Mouse (Mus musculus): ENCODE results near the gene Mapk8ip1.

The Mapk8ip1 gene

DNA sequence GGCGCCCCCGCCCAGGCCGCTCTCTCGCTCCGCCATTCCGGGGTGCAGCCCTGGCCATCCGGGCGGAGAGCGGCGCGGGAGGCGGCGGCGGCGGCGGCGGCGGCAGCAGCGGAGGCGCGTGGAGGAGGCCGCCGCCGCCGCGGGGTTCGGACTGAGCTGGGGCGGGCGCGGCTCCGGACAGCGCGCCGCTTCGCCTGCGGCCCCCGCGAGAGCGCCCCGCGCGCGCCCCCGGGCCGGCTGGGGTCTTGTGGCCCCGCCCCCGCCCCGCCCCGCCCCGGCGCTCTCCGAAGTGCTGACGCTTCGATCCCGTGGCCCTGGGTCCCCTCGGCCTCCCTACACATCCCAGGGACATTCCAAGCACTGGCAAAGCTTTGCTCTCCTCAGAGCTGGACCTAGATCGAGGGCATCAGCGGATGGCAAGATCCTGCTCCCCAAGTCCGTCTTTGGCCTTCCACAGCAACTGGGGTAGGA, at the start of gene Mapk8ip1:
Mapk8ip1 (minus strand) TSS at position 173 of the 471 bp plus-strand sequence.
- peak; percentile 46 for DNase-seq (ENCODE audit: low read depth, low spot score)

DNA sequence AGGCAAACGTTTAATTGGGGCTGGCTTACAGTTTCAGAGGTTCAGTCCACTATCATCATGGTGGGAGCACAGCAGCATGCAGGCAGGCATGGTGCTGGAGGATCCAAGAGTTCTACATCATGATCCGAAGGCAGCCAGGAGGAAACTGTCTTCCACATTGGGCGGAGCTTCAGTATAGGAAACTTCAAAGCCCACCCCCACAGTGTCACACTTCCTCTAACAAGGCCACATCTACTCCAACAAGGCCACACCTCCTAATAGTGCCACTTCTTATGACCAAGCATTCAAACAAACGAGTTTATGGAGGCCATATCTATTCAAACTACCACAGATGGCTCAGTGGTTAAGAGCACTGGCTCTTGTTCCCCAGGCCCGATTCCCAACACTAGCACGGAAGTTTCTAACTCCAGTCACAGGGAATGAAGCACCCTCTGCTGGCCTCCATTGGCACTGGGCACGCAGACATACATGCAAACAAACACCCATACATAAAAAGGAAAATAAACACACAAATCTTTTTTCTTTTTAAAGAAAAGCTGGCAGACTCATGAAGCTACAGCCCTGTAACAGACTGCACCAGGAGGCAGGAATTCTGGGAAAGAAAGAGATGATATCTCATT, 46.2 kb upstream of the Mapk8ip1 start:
- DNase-seq (ENCODE audit: low read depth, low spot score), result no peak

DNA sequence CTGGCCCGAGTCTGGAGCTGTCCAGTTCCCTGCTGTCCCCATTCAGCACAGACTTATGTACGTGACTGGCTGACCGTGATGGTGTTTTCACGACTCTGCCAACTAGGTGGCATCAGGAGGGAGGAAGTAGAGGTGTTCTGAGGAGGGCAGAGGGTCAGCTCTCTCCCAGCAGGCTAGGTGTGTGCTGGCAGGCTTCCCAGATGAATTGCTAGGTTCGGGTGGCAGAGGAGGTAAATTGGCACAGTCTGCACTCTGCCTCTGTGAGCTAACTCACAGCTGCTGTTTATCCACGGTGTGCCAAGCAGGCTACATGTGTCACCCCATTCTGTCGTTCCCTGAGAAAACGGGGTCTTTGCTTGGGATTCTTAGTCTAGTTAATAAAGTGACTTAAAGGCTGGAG, 45.6 kb upstream of the Mapk8ip1 start:
- no peak for DNase-seq (ENCODE audit: low read depth, low spot score)

DNA sequence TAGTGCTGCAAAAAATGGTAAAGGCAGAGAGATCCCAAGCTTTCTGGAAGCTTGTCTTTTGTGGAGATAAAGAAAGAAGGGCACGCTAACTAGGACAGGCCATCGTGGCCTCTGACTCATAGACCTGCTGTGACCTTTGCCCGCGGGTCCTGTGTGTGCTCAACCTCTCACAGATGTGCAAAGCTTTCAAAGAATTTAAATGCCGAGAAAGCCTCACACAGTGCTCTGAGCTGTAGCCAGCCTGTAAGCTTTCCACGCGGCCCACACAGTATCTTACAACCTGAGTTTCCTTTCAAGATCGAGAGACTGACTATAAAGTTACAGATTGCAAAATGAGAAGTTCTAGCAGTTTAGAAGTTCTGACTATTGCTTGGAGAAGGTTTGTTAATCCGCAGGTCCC, 44.8 kb upstream of the Mapk8ip1 start:
- no peak for DNase-seq (ENCODE audit: low read depth, low spot score)

DNA sequence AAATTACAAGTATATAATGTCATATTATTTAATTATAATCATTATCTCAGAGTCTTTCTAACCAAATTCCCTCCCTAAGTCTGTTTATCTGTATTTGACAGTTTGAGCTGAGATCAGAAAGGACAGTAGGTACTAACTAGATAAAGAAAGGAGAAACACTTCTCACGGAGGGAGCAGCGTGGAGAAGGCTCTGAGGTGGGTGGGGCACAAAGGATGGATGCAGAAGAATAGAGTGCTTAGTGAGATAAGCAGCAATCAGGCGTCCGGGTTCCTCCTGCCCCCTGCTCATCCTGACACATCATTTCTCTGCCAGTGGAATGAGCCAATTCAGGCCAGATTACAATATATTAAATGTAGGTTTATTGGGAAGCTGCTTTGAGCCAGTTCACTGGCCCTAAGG, 43.3 kb upstream of the Mapk8ip1 start:
- DNase-seq (ENCODE audit: low read depth, low spot score), result no peak

DNA sequence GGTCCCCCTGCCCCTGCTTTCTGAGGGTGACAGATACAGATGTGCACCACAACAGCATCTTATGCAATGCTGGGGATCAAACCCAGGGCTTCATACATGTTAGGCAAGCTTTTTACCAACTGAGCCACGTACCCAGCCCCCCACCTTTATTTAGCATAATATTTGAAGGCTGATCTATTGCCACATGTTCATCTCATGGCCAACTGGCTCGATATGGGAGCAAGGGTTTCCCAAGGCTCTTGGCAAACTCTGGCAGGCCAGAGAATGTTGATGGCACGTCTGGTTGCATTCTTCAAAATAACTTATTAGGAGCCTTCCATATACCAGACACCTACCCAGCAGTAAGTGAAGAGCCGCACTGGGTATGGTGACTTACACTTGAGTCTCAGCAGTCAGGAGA, 42.2 kb upstream of the Mapk8ip1 start:
- no peak for DNase-seq (ENCODE audit: low read depth, low spot score)

DNA sequence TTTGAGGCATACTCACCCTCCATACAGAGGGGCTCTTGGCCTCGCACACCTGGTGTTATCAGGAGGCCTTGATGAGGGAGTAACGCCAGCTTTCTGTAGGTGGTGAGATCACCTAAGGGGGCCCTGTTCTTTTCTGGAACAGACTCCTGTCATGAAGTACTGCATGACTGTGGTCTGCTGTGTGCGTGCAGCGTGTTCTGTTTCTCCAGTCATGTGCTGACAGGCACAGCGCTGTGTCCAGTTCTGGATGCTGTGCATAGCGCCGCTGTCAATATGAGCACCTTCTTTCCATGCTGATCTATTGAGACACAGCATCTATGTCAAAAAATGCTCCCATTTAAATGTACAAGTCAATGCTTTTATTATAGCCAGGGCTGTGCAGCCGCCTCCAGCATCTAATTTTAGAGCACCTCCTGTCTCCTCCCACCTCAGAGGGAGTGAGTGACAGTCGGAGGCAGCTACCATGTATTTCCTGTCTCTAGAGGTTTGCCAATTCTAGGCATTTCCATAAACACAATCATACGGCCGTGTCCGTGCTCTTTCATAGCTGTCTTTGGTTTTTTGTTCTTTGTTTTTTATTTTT, 41.4 kb upstream of the Mapk8ip1 start:
- DNase-seq (ENCODE audit: low read depth, low spot score), result no peak

DNA sequence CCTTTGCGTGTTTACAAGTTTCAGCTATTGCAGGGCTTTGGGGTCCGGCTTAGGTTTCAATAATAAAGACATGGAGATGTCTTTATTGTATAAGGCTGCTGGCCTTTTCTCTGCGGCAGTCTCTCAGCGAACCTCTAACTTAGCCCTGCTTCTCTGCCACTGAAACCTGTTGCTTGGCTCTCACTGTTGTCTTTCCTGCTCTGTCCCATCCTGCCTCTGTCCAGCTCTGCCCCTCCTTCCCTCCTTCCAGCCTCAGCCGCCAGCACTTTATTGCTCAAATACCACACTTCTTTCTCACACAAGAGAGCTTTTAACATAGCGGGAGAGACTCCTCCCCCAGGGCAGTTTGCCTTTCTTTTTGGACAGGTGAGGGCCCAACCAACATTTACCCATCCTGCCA, 39.4 kb upstream of the Mapk8ip1 start:
- DNase-seq (ENCODE audit: low read depth, low spot score), result no peak

DNA sequence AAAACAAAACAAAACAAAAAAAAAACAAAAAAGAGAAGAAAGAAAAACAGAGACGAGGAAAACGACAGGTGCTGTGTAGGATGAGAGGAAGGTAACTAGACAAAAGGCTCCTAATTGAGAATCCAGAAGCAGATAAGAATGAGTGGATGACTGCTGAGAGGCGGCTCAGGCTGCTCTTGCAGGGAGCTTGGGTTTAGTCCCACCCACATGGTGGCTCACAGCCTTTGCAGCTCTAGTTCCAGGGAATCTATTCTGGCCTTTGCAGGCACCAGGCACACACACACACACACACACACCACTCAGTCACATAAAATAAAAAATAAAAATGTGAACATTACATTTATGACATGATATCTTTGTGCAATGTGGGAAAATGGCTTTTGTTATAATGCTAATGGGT, 37.5 kb upstream of the Mapk8ip1 start:
- DNase-seq (ENCODE audit: low read depth, low spot score), result no peak

DNA sequence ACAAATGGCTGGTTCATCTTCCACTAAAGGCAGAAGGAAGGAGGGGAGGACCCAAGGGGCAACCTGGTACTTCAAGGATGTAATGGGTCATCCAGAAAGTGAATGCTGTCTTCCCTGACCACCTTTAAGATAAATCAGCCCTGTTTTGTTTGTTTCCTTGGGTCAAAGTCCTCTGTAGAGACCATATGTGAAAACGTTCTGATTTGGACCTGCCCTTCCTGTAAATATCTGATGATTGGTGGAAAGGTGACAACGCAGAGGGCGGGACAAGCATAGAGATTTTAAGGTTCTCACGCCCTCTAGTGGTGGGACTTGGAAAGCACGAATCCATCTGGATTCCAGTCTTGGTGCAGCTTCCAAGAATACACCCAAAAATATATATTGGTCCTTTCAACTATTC, 36.8 kb upstream of the Mapk8ip1 start:
- peak; percentile 90 for DNase-seq (ENCODE audit: low read depth, low spot score)

DNA sequence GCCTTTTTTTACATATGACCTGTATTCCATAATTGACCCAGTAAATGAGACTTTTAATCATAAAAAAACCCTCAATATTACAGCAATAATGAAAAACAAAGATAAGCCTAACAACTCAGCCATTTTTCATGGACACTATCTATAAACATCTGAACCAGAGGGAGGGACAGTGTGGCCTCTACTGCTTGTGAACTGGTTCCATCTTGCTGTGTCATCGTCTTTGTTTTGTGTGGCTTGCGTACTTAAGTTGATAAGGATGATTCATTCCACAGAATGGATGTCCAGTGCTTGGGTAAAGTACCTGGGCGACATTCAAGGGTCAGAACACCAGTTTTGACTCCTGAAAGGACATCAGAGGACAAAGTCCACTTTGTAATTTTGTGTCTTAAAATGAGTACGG, 36.3 kb upstream of the Mapk8ip1 start:
- no peak for DNase-seq (ENCODE audit: low read depth, low spot score)

DNA sequence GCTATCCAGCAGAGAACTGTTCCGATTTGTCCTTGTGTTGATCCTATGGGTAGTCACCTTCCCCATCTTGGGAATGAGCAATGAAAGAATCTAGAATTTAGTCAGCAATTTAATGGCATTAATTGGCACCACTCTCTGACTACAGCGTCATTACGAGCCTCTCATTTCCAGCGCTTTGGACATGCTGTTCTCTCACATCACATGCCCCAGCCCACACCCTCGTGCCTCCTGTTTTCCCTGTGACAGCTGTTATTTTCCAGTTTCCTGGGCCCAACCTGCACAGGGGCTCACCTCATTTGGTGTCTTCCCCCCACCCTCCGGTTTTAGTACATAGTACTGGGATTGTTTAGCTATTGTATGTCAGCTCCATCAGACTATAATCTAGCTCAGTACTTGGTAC, 34.0 kb upstream of the Mapk8ip1 start:
- no peak for DNase-seq (ENCODE audit: low read depth, low spot score)

DNA sequence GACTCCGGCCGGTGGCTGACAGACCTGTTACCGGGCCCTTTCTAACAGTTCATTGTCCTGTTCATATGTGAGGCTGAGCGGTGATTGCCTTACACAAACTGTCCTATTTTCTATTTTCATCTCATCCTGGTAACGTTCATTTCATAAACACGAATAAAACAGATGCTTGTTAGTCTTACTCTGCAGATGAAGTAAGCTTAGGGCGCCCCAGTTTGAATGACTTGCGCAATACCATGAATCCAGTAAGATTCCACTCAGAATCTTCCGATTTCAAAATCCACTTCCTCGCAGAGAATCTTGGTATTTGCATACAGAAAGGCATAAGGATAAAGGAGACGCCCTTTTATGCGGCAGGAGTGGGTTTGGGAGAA, 33.3 kb upstream of the Mapk8ip1 start:
- DNase-seq (ENCODE audit: low read depth, low spot score), result no peak

DNA sequence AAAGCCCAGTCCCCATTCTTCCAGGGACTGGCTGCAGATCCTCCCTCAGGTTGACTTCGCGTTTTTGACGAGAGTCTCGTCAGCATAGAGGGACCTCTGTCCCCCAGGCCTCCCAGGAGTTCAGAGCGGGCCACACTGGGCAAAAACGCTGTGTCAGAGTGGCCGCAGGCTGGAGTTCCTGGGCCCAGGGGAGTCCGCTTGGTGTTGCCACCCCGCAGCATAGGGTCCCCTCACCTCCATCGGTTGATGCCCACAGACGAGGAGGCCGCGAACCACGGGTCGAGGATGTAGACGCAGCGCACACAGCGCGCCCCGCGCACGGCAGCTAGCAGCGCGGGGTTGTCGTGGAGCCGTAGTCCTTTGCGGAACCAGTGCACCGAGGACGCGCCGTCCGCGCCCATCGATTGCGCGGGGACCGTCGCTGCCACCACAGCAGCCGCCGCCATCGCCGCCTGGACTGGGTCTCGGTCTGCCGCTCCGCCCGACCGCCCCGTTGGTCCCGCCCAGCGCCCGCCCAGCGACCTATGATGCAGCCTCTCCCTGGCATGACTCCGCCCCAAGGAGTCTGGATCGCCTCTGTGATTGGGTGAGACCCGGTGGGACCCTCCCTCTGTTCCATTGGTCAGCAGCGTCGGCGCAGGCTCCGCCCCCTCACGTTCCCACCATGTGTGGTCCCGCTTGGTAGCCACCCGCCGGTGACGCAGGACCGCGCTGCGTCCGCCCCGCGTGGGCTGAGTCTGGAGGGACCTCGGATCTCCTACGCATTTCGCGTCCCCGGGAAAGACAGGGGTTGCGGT, 32.7 kb upstream of the Mapk8ip1 start, which contains the start of gene Cry2:
Cry2 (minus strand) TSS at position 466 of the 797 bp plus-strand sequence.
- DNase-seq (ENCODE audit: low read depth, low spot score), result peak; percentile 99

DNA sequence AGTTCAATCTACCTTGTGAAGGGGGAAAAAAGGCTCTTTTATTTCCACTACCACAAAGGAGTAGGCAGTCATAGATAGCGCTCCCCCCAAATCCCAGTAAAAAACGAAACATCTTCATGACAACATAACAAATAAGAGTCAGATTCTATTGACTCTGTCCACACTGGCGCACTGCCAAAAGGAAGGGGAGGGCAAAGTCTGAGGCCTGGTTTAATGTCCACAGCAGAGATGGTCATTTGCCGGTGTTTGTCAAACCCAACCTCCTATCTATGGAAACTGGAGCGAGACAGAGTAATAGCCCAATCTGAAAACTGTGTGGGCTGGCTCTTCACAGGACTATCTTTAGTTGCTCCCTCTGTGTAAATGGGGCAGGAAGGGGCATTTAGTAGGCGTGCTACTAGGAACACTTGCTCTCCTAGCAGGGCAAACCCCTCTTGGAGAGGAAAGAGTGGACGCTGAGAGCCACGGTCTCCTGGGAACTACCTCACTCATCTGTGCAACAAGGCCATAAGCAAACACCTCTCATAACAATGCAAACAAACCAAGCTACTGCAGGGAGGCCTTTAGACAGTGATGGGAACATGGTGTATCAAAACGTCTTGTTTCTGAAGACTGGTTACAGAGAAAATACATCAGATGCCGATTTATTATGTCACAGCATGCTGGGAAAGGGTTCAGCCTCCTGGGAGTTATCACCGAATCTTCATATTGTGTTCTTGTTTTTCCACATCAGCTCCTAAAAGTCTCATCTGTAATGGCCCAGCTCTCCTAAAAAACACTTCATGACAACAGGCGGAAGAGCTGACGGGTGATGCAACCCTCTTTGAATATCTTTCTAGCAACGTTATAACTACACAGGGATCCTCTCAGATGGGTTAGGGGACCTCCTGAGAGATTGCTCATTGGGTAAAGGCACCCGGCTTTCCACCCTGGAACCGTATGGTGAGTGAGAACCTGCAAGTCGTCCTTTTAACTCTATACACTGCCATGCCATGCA, 31.5 kb upstream of the Mapk8ip1 start:
- no peak for DNase-seq (ENCODE audit: low read depth, low spot score)

DNA sequence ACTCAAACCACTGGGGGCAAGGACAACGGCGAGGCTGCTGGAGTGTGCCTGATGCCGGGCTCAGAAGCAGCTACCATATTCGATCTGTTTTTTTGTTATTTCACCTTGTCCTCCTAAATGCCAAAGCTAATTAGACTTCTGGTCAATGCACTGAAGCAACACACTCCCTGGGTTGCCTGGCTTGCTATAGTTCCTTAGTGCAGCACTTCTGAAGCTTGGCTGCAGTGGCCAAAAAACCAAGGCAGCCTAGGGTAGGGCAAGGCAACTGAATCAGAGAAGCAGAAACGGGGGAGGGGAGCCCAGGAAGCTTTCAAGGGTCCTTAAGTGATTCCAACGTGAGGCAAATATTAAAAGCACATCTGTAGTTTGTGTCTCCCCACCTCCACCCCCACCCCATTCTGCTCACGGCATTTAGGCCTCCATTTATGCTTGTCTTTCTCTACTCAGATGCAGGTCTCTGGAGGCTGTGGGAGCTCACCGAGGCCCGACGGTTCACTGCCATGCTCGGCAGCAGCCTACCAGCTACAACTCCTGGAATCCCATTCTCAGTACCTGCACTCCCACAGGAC, 30.6 kb upstream of the Mapk8ip1 start:
- no peak for DNase-seq (ENCODE audit: low read depth, low spot score)

DNA sequence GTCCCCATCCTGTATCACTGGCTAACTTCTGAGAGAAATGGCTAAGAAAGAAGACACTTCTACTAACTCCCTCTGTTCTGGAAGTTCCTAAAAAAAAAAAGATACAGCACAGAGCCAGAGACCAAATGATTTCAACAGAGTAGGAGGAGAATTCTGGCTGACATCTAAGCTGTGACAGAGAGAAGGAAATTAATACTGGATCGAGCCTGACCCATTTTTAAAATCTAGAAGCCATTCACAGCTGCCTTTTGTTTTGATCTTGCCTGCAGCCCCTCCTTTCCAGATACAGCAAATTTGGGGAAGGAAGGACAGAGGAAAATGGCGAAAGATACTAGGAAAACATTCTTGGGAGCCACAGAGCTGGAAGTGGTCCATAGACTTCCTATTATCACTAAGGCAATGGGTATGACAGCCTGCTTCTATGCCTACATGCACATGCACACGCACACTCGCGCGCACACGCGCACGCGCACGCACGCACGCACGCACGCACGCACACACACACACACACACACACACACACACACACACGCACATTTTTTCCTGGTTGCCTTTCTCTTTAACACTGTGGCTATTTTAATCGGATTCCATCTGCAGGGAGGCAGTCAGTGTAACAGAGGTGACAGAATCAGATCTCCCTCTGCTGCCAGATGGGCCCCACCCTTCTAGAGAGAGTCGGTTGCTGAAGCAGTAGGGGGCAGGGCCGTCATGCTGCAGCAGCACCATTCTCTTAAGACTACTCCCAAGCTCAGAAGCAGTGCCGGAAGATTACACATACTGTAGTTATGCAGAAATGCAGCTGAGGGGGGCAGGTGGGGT, 29.9 kb upstream of the Mapk8ip1 start:
- peak; percentile 35 for DNase-seq (ENCODE audit: low read depth, low spot score)

DNA sequence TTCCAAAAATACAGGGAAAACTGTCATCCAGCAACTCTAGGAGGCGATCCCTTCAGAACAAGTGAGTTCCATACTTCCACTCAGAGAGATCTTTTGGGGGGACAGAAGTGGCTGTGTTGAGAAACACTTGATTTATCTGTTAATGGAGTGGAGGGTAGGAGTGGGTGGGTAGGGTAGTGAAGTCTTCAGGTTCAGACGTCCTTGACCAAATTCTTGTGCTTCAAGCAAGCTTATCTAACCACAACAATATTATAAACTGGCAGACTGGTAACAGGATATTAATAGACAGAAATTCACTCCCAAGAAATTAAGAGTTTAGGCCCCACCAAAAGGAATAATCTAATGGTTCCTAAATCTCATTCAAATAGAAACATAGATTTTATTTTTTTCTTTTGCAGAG, 29.0 kb upstream of the Mapk8ip1 start:
- DNase-seq (ENCODE audit: low read depth, low spot score), result no peak

DNA sequence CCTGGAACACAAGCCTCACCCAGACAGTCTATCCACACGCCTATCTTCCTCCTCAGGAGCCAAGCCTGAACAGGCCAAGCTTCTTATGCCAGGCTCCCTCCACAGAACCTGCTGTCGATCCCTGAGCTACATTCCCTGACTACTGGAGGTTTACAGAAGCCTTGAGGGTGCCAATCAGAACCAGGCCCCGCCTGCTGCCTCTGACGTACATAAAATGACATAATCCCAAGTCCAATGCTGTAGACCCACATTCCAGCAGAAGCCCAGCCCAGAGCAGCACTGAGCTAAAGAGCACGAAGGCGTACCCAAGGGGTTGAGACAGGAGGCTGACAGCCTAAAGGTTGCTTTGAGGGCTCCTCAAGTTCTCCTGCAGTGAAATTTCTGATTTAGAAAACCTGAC, 26.8 kb upstream of the Mapk8ip1 start:
- peak; percentile 45 for DNase-seq (ENCODE audit: low read depth, low spot score)

DNA sequence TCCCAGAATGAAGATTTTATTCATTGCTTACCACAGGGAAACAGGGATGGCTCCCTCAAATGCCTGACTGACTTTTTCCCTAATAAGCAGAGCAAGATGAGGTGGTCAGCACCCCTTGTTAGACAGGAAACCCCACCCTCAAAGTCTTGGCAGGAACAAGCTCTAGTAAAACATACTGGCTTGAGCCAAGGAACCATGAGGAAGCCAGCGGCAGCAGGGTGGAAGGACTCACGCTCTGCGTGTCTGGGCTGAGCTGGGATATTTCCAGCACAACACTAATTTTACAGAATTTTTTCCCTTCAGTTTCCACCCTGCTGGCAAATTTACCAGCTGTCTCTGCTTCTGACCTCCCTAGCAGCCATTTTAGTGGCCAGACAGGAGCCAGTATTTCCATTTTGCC, 25.4 kb upstream of the Mapk8ip1 start:
- DNase-seq (ENCODE audit: low read depth, low spot score), result no peak

Measured in mesoderm, embryonic 11.5 days (tissue).